Mouse (Mus musculus) E14TG2a.4 (cell line): ENCODE data around the gene Ybx2.

Experiments used
- CTCF ChIP-seq: conservative IDR thresholded peaks from 2 replicates; pipeline ENCODE4 v1.5.1; 2014; ENCODE audit warnings: low read length
- NANOG ChIP-seq: IDR thresholded peaks from 2 replicates; pipeline ENCODE4 v1.6.1; 2014; ENCODE audit warnings: borderline replicate concordance, low read length, mixed read lengths

- TF ChIP-seq CTCF (no peak), NANOG (no peak)
Observed at GRCm38 (mm10) chr11:69935137-69935879, at the start of gene Ybx2.
